Mouse (Mus musculus): ENCODE data around the gene Adamts7.
A peak's percentile ranks its signal among the peaks of the same experiment; 100 is the strongest.

The Adamts7 gene

DNA sequence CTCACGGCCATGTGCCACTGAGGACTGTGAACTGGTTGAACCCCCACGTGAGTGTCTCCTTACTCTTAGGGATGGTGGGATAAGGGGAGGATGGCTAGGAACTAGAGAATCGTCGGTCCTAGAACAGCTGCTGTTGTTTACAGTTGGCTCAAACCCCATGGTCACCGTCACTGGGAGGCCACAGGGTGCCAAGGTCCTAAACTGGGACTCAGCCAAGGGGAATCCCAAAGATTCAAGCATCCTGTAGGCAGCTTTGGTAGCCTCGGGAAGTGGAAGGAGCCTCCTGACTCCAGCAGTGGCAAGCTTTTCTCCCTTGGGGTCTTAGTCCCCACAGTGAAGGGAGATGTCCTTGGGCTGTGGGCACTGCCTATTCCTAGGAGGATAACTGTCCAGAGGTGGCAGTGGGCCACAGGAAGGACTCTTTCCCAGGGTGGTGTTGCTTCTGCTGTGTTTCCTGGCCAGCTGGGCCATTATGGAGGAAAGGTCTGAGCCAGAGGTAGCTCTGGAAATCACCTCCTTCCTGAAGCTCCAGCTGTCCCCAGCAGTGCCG lies 34.3 kb downstream of the Adamts7 start:
- no peak for DNase-seq (ENCODE audit: low read depth, low spot score)

- DNase-seq (ENCODE audit: low read depth, low spot score), result no peak
Measured at GRCm38 (mm10) chr9:90197866-90198383, 35.1 kb downstream of the Adamts7 start.

- DNase-seq (ENCODE audit: low read depth, low spot score), result no peak
Measured at GRCm38 (mm10) chr9:90198531-90199449, 35.9 kb downstream of the Adamts7 start.

DNA sequence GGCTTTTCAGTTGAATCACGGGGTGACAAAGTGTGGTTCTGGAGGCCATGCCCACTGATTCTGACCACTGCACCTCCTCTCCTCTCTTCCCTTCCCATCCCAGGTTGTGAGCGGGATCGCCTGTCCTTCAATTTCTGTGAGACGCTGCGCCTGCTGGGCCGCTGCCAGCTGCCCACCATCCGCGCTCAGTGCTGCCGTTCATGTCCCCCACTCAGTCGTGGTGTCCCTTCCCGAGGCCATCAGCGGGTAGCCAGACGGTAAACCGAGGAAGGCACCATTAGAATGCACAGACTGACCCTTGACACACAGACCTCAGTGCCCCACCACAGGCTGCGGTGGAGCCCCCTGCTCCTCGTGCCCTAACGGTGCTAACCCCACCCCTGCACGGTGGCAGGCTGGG lies 36.7 kb downstream of the Adamts7 start:
- DNase-seq (ENCODE audit: low read depth, low spot score), result no peak

GRCm38 (mm10) chr9:90200501-90200900 lies 37.6 kb downstream of the Adamts7 start:
- no peak for DNase-seq (ENCODE audit: low read depth, low spot score)

GRCm38 (mm10) chr9:90201096-90201495 lies 38.2 kb downstream of the Adamts7 start:
- DNase-seq (ENCODE audit: low read depth, low spot score), result no peak

DNA sequence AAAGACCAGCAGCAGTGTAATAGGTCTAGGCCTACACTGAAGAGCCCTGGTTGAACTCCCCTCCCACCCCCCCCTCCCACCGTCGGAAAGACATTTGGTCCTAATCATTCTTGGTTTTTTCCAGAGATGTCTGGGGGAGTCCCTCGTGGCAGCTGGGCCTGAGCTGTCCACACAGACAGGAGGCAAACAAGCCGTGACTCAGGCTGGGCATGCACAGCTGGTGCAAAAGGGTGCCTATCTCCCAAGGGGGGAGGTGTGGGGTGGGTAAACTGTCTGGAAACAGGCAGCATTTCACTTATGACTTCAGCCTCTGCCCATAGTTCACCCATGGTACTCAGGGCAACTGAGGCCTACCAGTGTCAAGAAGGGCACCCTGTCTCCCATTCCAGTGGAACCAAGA lies 38.7 kb downstream of the Adamts7 start:
- no peak for DNase-seq (ENCODE audit: low read depth, low spot score)

- DNase-seq (ENCODE audit: low read depth, low spot score), result no peak
Measured at GRCm38 (mm10) chr9:90203233-90203632, 40.4 kb downstream of the Adamts7 start.

DNA sequence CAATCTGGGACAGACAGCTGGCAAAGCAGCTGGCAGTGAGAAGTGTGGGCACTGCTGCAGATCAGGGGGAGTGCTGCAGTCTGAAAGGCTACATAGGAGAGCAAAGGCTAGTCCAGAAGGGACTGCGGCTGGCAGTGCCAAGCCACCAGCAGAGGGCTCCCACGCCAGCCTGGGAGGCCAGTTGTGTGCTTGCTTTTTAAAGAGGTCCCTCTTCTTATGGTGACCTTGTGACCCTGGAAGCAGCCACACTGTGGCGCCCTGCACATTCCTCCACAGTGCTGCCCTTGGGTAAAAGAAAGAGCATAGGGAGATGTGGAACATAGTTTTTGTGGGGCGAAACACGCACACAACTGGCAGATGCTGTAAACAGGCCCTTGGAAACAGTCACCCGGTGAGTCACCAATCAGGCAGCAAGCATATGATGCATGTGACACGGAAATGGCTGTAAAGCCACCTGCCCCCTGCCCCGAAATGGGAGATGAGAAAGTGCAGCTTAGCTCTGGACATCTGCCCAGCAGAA lies 41.6 kb downstream of the Adamts7 start:
- no peak for DNase-seq (ENCODE audit: low read depth, low spot score)

- DNase-seq (ENCODE audit: low read depth, low spot score), result peak; percentile 66
Measured at GRCm38 (mm10) chr9:90206500-90206899, 43.6 kb downstream of the Adamts7 start.

DNA sequence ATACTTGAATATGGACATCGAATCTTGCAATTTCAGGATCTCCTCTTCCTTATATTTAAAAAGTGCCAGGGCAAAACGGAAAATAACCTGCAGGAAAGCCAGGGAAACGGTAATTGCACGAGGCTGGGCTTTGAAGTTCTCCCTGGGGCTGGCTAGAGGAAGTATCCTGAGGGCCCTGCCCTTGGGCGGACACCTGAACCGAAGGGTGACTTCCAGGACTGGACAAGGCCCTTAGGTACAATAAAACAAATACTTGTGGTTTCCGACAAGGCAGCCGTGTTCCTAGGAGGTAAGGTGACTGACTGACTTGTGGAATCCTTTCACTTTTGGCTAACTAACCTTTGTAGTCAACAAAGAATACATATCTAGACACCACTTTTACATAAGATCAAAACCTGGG lies 44.9 kb downstream of the Adamts7 start:
- no peak for DNase-seq (ENCODE audit: low read depth, low spot score)

GRCm38 (mm10) chr9:90208655-90209054 lies 45.8 kb downstream of the Adamts7 start:
- no peak for DNase-seq (ENCODE audit: low read depth, low spot score)

DNA sequence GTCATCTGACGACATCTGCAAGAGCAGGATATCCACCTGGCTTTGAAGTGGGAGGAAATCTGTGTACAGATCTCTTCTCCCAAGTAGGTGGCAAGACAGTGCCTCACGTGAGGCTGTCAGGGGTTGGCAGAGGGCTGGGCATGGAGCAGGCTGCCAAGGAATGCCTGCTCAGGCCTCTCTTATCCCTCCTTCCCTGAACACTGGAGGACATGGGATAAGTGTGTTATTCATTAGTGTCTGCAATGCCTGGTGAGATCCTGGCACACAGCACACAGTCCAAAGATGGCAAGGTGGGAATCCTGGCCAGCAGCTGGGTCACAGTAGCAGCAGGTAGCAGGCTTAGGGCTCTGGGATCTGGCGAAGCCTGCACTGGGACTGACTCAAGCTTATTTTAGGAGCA lies 50.3 kb downstream of the Adamts7 start:
- no peak for DNase-seq (ENCODE audit: low read depth, low spot score)

DNA sequence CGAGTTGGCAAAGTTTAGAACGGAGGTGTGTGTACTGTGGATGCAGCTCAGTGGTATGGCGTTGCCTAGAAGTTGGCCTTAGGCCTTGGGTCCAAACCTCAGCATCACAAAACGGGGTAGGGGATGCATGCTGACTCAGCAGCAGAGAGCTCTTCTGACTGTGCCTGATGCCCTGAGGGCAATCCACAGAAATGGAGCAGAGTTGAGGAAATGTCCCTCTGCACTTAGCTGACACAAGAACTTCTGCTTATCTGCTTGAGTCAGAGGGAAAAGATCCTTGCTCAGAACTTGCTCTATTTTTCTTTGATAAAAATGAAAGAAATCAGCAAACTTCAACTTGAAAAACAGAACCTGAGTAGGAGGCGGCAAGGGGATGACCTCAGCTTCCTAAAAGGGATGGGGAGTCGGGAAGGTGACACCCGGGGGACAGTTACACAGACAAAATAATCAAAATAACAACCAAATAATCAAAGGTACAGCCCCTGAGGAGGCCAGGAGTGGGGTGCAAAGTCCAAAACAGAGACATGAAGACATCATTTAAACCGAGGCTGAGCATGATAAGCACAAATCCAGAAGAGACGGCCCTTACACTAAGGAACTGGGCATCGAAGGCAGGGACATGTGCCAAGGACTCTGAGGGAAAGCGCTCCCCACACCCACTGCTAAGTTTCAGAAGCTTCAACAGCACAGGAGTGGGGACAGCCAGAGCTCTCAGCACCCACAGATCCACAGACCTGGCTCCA lies 53.6 kb downstream of the Adamts7 start:
- no peak for DNase-seq (ENCODE audit: low read depth, low spot score)

GRCm38 (mm10) chr9:90217501-90217900 lies 54.6 kb downstream of the Adamts7 start:
- DNase-seq (ENCODE audit: low read depth, low spot score), result no peak

DNA sequence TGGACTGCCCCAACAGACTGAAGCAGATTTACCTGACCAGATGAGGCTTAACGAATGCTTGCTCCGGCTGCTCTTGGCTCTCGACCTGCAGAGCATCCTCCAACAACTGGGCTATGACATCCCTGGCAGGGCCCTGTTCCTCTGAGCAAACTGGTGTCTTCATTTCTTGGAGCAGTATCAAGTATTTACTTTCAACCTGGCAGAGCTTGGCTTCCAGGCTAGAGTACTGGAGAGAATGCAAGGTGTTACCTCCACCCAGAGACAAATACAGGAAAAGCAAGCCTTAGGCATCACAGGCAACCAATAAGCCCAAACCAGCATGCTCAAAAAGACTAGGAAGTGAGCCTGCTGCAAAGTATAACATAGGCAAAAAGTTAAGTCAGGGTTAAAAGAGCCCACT lies 59.4 kb downstream of the Adamts7 start:
- DNase-seq (ENCODE audit: low read depth, low spot score), result no peak

GRCm38 (mm10) chr9:90226081-90226741 lies 63.3 kb downstream of the Adamts7 start:
- DNase-seq (ENCODE audit: low read depth, low spot score), result no peak

- no peak for DNase-seq (ENCODE audit: low read depth, low spot score)
Measured at GRCm38 (mm10) chr9:90226742-90227096, 63.9 kb downstream of the Adamts7 start.

- no peak for DNase-seq (ENCODE audit: low read depth, low spot score)
Measured at GRCm38 (mm10) chr9:90227171-90227570, 64.3 kb downstream of the Adamts7 start.

GRCm38 (mm10) chr9:90232781-90233690 lies 70.2 kb downstream of the Adamts7 start:
- DNase-seq (ENCODE audit: low read depth, low spot score), result no peak
